Mouse (Mus musculus): ENCODE measurements around the gene CN725425. TPM values are rescaled to one million over a fixed set of nuclear protein-coding genes. Genes with fewer than 3 reads are reported as not detected.

CN725425 gene
- polyA plus RNA-seq, 1 experiment, result 0.10 TPM

- Histone ChIP-seq H3K4me1 (ENCODE audit: control insufficient read depth, insufficient read depth, low read length) (no peaks in the 10 kb centered on the region), H3K27ac (ENCODE audit: insufficient read depth, low read length) (no peak overlapping the region), H3K4me3 (ENCODE audit: insufficient read depth, low read length) (no peak overlapping the region)
- TF ChIP-seq CTCF (IDR thresholded peaks at IDR 0.05; ENCODE audit: extremely low read depth, insufficient read depth, low read length) (no peak), POLR2A (IDR thresholded peaks at IDR 0.05; ENCODE audit: extremely low read depth, insufficient read depth, low read length) (no peak)
These were observed 3.2 kb downstream of the CN725425 start for GRCm38 (mm10) chr15:91202486-91202885.

GRCm38 (mm10) chr15:91203521-91203920 is 4.2 kb downstream of the CN725425 start:
- TF ChIP-seq POLR2A (IDR thresholded peaks at IDR 0.05; ENCODE audit: extremely low read depth, insufficient read depth, low read length) (no peak), CTCF (IDR thresholded peaks at IDR 0.05; ENCODE audit: extremely low read depth, insufficient read depth, low read length) (no peak)
- Histone ChIP-seq H3K4me3 (ENCODE audit: insufficient read depth, low read length) (no peak overlapping the region), H3K27ac (ENCODE audit: insufficient read depth, low read length) (no peak overlapping the region), H3K4me1 (ENCODE audit: control insufficient read depth, insufficient read depth, low read length) (no peaks in the 10 kb centered on the region)

- no peak overlapping the region for H3K27ac ChIP-seq (ENCODE audit: insufficient read depth, low read length)
- no peak for TF ChIP-seq CTCF (IDR thresholded peaks at IDR 0.05; ENCODE audit: extremely low read depth, insufficient read depth, low read length)
- no peak for TF ChIP-seq POLR2A (IDR thresholded peaks at IDR 0.05; ENCODE audit: extremely low read depth, insufficient read depth, low read length)
- H3K4me3 ChIP-seq (ENCODE audit: insufficient read depth, low read length), result no peak overlapping the region
- H3K4me1 ChIP-seq (ENCODE audit: control insufficient read depth, insufficient read depth, low read length), result no peaks in the 10 kb centered on the region
These were observed 7.2 kb downstream of the CN725425 start for GRCm38 (mm10) chr15:91206518-91206917.

GRCm38 (mm10) chr15:91237294-91237693 is 38.0 kb downstream of the CN725425 start:
- no peak overlapping the region for H3K27ac ChIP-seq (ENCODE audit: insufficient read depth, low read length)

GRCm38 (mm10) chr15:91240683-91241335 is 41.5 kb downstream of the CN725425 start:
- no peaks in the 10 kb centered on the region for H3K4me1 ChIP-seq (ENCODE audit: control insufficient read depth, insufficient read depth, low read length)
- TF ChIP-seq CTCF (IDR thresholded peaks at IDR 0.05; ENCODE audit: extremely low read depth, insufficient read depth, low read length) (no peak), POLR2A (IDR thresholded peaks at IDR 0.05; ENCODE audit: extremely low read depth, insufficient read depth, low read length) (no peak)
- no peak overlapping the region for H3K4me3 ChIP-seq (ENCODE audit: insufficient read depth, low read length)
- no peak overlapping the region for H3K27ac ChIP-seq (ENCODE audit: insufficient read depth, low read length)

More at GRCm38 (mm10) chr15:91237294-91237693, 38.0 kb downstream of the CN725425 start:
- TF ChIP-seq CTCF (IDR thresholded peaks at IDR 0.05; ENCODE audit: extremely low read depth, insufficient read depth, low read length) (no peak), POLR2A (IDR thresholded peaks at IDR 0.05; ENCODE audit: extremely low read depth, insufficient read depth, low read length) (no peak)
- Histone ChIP-seq H3K4me3 (ENCODE audit: insufficient read depth, low read length) (no peak overlapping the region), H3K4me1 (ENCODE audit: control insufficient read depth, insufficient read depth, low read length) (no peaks in the 10 kb centered on the region)

- TF ChIP-seq POLR2A (IDR thresholded peaks at IDR 0.05; ENCODE audit: extremely low read depth, insufficient read depth, low read length) (no peak), CTCF (IDR thresholded peaks at IDR 0.05; ENCODE audit: extremely low read depth, insufficient read depth, low read length) (no peak)
- Histone ChIP-seq H3K4me3 (ENCODE audit: insufficient read depth, low read length) (no peak overlapping the region), H3K4me1 (ENCODE audit: control insufficient read depth, insufficient read depth, low read length) (no peaks in the 10 kb centered on the region; the same call in 1 of the 2 replicates), H3K27ac (ENCODE audit: insufficient read depth, low read length) (no peak overlapping the region)
These were observed 51.5 kb downstream of the CN725425 start for GRCm38 (mm10) chr15:91250815-91251214.

- Histone ChIP-seq H3K27ac (ENCODE audit: insufficient read depth, low read length) (no peak overlapping the region), H3K4me1 (ENCODE audit: control insufficient read depth, insufficient read depth, low read length) (no peaks in the 10 kb centered on the region; the same call in 1 of the 2 replicates), H3K4me3 (ENCODE audit: insufficient read depth, low read length) (no peak overlapping the region)
- TF ChIP-seq POLR2A (IDR thresholded peaks at IDR 0.05; ENCODE audit: extremely low read depth, insufficient read depth, low read length) (no peak), CTCF (IDR thresholded peaks at IDR 0.05; ENCODE audit: extremely low read depth, insufficient read depth, low read length) (no peak)
These were observed 52.5 kb downstream of the CN725425 start for GRCm38 (mm10) chr15:91251544-91252408.

- H3K4me3 ChIP-seq (ENCODE audit: insufficient read depth, low read length), result no peak overlapping the region
These were observed 53.7 kb downstream of the CN725425 start for GRCm38 (mm10) chr15:91252956-91253355.

GRCm38 (mm10) chr15:91255308-91255707 is 56.0 kb downstream of the CN725425 start:
- no peak for TF ChIP-seq POLR2A (IDR thresholded peaks at IDR 0.05; ENCODE audit: extremely low read depth, insufficient read depth, low read length)
- TF ChIP-seq CTCF (IDR thresholded peaks at IDR 0.05; ENCODE audit: extremely low read depth, insufficient read depth, low read length), result no peak
- no peaks in the 10 kb centered on the region; the same call in 1 of the 2 replicates for H3K4me1 ChIP-seq (ENCODE audit: control insufficient read depth, insufficient read depth, low read length)
- no peak overlapping the region for H3K4me3 ChIP-seq (ENCODE audit: insufficient read depth, low read length)
- no peak overlapping the region for H3K27ac ChIP-seq (ENCODE audit: insufficient read depth, low read length)

More at GRCm38 (mm10) chr15:91252956-91253355, 53.7 kb downstream of the CN725425 start:
- TF ChIP-seq POLR2A (IDR thresholded peaks at IDR 0.05; ENCODE audit: extremely low read depth, insufficient read depth, low read length) (no peak), CTCF (IDR thresholded peaks at IDR 0.05; ENCODE audit: extremely low read depth, insufficient read depth, low read length) (no peak)
- H3K4me1 ChIP-seq (ENCODE audit: control insufficient read depth, insufficient read depth, low read length), result no peaks in the 10 kb centered on the region; the same call in 1 of the 2 replicates
- H3K27ac ChIP-seq (ENCODE audit: insufficient read depth, low read length), result no peak overlapping the region

Data from cortical plate, adult 2 months (tissue).